Mouse (Mus musculus): ENCODE measurements around the gene Hpcal4. TPM values are rescaled to one million over a fixed set of nuclear protein-coding genes. Genes with fewer than 3 reads are reported as not detected.
"Not testable (repeated sequence)": the region's sequence is repeated elsewhere in the genome, so short reads cannot be mapped to it uniquely, and the experiment has no call there.

Gene Hpcal4
- polyA plus RNA-seq (2015; fragmentation: Nextera tagmentation; extraction: Ambion mirVana) = 1.6 and 1.7 TPM in 2 replicates

DNA sequence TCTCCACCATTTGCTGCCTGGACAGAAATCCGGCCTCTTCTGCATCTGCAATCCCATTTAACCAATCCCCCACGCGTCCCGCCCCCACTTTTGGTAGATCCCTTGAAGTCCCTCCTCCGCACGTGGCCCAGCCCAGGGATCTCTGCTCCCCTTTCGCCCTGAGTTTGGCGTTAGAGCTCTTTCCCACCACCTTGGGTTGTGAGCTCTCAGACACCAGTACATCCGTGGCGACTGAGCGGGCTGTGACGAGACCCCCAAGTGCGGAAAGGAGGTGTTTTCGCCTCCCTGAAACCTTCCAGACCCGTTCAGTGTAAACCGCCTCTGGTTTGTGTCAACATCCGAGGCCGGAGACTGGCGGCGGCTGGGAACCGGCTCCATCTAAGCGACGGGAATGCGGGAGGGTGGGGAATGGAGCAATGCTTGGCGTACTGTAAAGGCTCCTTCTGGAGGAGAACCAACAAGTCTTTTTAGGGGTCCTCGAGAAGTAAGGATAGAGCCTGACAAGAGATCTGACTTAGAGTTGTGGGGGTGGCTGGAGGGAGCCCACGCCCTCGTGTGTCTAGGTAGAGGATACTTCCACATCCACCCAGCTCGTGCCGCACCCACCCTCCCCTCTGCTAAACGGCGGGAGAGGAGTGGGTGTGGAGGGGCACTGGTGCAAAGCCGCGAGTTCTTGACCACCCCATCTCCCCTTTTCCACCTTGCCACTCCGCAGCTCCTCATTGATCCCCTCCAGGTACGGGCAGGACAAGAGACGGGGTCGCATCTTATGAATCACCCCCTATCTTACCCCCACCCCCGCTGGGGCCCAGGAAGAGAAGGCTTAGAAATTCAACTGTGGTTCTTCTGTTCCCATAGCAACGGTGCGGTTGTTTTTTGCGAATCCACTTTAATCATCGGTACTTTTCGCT, at the start of gene Hpcal4:
Hpcal4 (plus strand) TSS at position 900 of the 911 bp plus-strand sequence.
- peak; percentile 35 for ATAC-seq (ENCODE audit: extremely low read depth, insufficient number of reproducible peaks, low FRiP score, low TSS enrichment)
- Histone ChIP-seq H3K4me3 (peak within 1 kb of the TSS; percentile 56), H3K4me1 (peaks cover 19% of the 10 kb centered on the region), H3K36me3 (no peaks in the 10 kb centered on the region), H3K27ac (replicated peaks) (no peak within 1 kb of the TSS), H3K9ac (peak within 1 kb of the TSS; percentile 71), H3K9me3 (peaks cover 3% of the 10 kb centered on the region; the same call in 1 of the 2 replicates), H3K4me2 (peak within 1 kb of the TSS; percentile 84), H3K27me3 (replicated peaks) (peaks cover 100% of the 10 kb centered on the region)
- WGBS = under 1% methylated on average over 44 of the region's 44 CpGs

DNA sequence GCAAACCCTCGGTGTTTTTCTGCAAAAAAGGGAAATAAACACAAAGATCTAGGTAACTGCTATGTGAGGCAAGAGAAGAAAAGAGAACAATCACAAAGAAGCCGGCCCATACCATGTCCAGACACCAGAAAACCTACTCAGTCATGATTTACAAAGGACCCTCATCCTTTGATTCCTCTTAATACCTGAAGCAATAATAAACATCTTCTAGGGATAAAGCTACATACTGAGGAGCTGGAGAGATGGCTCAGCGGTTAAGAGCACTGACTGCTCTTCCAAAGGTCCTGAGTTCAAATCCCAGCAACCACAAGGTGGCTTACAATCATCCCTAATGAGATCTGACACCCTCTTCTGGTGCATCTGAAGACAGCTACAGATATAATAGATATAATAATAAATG, 45.5 kb upstream of the Hpcal4 start:
- Histone ChIP-seq H3K9me3 (no peaks in the 10 kb centered on the region), H3K27me3 (replicated peaks) (peaks cover 6% of the 10 kb centered on the region; the same call in 1 of the 2 replicates), H3K4me1 (peaks cover 24% of the 10 kb centered on the region), H3K36me3 (peaks cover 48% of the 10 kb centered on the region), H3K4me3 (no peak overlapping the region), H3K27ac (replicated peaks) (no peak overlapping the region), H3K9ac (no peak overlapping the region), H3K4me2 (no peak overlapping the region)
- no peak for ATAC-seq (ENCODE audit: extremely low read depth, insufficient number of reproducible peaks, low FRiP score, low TSS enrichment)
- 85% methylated on average over 3 of the region's 3 CpGs for WGBS

DNA sequence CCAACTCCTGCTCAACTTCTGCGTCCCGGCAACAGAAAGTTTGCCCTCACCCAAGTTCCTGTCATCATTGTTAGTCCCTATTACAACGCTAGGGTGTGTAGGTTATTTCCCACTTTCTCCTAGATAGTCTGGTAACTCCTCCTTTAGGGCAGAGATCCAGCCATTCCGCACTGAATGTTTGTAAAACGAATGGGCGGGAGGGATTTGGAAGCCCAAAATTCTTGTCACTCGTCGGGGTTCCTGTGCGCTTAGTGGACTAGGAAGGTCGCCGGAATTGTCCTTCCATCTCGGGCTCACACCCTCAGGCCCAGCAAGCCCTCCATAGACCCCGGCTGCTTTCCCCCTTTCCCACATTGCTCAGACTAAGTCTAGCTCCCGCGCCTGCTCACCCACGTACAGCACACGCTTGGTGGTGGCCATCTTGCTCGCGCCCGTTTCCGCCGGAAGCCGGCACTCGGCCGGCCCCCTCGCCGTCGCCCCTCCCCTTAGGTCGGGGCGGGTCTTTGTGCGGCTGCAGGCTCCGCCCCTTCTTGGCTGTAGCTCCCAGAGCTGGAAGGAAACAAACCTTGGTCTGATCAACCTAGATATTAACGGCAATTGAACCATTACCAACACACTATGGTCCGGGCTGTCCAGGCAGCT, 43.4 kb upstream of the Hpcal4 start, which contains the start of gene Ppie:
Ppie (minus strand) TSS at position 439 of the 642 bp plus-strand sequence.
- H3K4me3 ChIP-seq = peak within 1 kb of the TSS; percentile 77
- peaks cover 24% of the 10 kb centered on the region for H3K4me1 ChIP-seq
- peak; percentile 85 for ATAC-seq (ENCODE audit: extremely low read depth, insufficient number of reproducible peaks, low FRiP score, low TSS enrichment)
- peaks cover 15% of the 10 kb centered on the region for H3K27me3 ChIP-seq (replicated peaks)
- H3K9me3 ChIP-seq = no peaks in the 10 kb centered on the region
- WGBS = under 1% methylated on average over 34 of the region's 34 CpGs
- peaks cover 29% of the 10 kb centered on the region for H3K36me3 ChIP-seq
- peak within 1 kb of the TSS; percentile 92 for H3K4me2 ChIP-seq
- H3K27ac ChIP-seq (replicated peaks) = peak within 1 kb of the TSS; percentile 90
- H3K9ac ChIP-seq = peak within 1 kb of the TSS; percentile 84

DNA sequence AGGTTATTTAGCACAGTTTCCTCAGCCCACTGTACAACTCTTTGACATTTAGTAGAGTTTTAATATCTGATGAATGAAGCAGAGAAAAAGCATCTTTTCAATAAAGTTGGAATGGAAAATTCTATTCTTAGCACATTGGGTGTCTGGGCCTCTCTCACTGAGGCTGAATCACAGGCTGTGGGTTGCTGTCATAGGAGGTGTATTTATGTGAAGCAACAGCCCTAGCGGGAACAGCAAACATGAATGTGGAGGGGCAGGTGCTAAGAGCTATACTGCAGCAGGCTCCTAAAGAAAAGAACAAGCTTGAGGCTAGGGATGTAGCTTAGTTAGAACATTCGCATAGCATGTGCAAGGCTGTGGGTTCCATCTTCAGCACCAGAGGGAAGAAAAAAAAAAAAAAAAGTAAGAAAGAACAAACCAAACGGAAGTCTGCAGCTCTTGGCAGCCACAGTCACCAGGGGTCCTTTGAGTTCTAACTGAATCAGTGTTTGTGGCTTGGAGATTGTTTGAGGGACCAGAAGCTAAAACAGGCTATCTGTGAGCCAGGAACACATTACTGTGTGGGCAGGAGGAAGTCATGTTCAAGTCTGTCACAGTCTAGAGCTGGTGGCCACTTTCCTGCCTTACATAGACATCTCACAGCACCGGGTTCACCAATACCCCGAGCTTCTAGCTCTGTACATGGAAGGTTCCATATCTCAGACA, 35.4 kb upstream of the Hpcal4 start:
- Histone ChIP-seq H3K4me1 (0 out of 2 replicates have a peak, but pooled peaks cover 4% of the 10 kb centered on the region), H3K27me3 (replicated peaks) (peaks cover 24% of the 10 kb centered on the region), H3K9me3 (no peaks in the 10 kb centered on the region), H3K27ac (replicated peaks) (no peak overlapping the region), H3K4me3 (no peak overlapping the region), H3K36me3 (no peaks in the 10 kb centered on the region), H3K9ac (no peak overlapping the region), H3K4me2 (no peak overlapping the region)
- ATAC-seq (ENCODE audit: extremely low read depth, insufficient number of reproducible peaks, low FRiP score, low TSS enrichment) = no peak
- WGBS = 74% methylated on average over 5 of the region's 5 CpGs

DNA sequence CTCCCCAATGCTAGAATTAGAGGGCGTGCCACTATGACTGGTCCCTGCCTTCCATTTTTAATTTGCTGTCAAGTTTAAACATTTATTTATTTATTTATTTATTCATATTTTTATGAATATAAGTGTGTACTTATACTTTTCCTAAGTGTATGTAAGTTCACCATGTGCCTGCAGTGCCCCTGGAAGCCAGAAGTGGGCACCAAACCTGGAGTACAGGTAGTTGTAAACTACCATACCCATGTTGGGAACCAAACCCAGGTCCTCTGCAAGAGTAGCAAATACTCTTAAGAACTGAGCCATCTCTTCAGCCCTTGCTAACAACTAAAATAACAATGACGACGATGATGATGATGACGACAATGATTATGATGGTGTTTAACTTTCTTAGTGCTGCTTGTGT, 31.0 kb upstream of the Hpcal4 start:
- 0 out of 2 replicates have a peak, but pooled peaks cover 4% of the 10 kb centered on the region for H3K4me1 ChIP-seq
- no peak overlapping the region for H3K27ac ChIP-seq (replicated peaks)
- WGBS = 73% methylated on average over 4 of the region's 4 CpGs
- H3K4me2 ChIP-seq = no peak overlapping the region
- no peak overlapping the region for H3K9ac ChIP-seq
- peaks cover 27% of the 10 kb centered on the region for H3K27me3 ChIP-seq (replicated peaks)
- no peak overlapping the region for H3K4me3 ChIP-seq
- H3K36me3 ChIP-seq = no peaks in the 10 kb centered on the region
- no peak for ATAC-seq (ENCODE audit: extremely low read depth, insufficient number of reproducible peaks, low FRiP score, low TSS enrichment)
- H3K9me3 ChIP-seq = no peaks in the 10 kb centered on the region

DNA sequence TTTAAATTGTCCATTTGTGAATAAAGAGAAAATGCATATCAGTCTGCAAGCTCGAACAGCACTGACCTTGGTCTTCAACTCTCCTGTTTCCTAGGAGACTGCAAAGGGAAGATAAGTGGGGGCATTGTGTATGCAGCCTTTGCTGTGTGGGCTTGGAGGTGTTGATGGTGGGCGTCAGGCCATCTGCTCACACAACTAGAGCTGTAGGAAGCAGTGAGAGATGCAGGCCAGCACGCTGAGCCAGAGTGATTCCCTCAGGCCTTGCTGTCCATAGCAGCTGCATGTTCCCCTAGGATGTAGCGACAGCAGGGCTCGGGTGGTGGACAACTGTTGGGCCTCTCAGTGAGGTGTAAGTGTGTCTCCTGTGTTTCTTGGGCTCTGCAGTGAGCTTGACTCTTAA, 30.1 kb upstream of the Hpcal4 start:
- ATAC-seq (ENCODE audit: extremely low read depth, insufficient number of reproducible peaks, low FRiP score, low TSS enrichment) = no peak
- Histone ChIP-seq H3K4me1 (no peaks in the 10 kb centered on the region), H3K36me3 (no peaks in the 10 kb centered on the region), H3K9me3 (no peaks in the 10 kb centered on the region), H3K4me2 (no peak overlapping the region), H3K9ac (no peak overlapping the region), H3K27ac (replicated peaks) (no peak overlapping the region), H3K4me3 (no peak overlapping the region), H3K27me3 (replicated peaks) (peaks cover 22% of the 10 kb centered on the region)
- WGBS = 28% methylated on average over 5 of the region's 5 CpGs

DNA sequence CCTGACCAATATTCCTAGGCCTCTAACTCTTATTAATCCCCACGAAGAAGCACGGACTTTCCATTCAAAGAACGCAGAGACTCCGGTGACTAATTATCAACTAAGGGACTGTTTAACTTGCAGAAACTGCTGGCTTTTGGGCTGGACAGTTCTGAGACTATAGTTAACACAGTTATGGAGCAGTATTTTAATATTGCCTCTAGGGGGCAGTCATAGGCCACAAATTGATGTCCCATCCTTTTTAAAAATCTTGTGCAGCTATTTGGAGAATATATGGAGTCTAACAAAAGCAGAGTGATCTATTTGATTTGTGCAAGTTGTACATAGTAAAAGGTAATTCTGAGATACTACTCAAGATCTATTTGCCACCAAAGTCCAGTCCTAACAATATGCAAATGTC, 28.0 kb upstream of the Hpcal4 start:
- no peak overlapping the region for H3K4me2 ChIP-seq
- H3K27me3 ChIP-seq (replicated peaks) = peaks cover 24% of the 10 kb centered on the region
- ATAC-seq (ENCODE audit: extremely low read depth, insufficient number of reproducible peaks, low FRiP score, low TSS enrichment) = no peak
- H3K27ac ChIP-seq (replicated peaks) = no peak overlapping the region
- no peak overlapping the region for H3K4me3 ChIP-seq
- H3K4me1 ChIP-seq = no peaks in the 10 kb centered on the region
- H3K36me3 ChIP-seq = no peaks in the 10 kb centered on the region
- WGBS = 16% methylated on average over 4 of the region's 4 CpGs
- H3K9ac ChIP-seq = no peak overlapping the region
- no peaks in the 10 kb centered on the region for H3K9me3 ChIP-seq

DNA sequence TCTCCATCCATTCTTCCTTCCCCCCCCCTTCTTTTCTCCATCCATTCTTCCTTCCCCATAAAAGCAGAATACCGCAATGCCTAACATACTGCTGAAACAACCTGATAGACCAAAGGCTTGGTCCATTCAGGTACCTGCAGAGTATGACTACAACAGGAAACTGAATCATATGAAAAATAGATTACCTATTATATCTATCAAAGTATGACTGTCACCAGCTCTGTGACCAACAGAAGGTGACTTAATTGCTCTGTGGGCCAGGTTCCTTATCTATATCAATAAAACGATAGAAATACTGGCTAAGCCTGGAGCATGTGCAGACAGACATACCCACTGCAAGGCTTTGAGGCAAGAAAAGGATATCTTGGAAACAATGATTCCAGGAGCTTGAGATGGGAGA, 27.6 kb upstream of the Hpcal4 start:
- peaks cover 28% of the 10 kb centered on the region for H3K27me3 ChIP-seq (replicated peaks)
- H3K27ac ChIP-seq (replicated peaks) = no peak overlapping the region
- H3K9ac ChIP-seq = no peak overlapping the region
- no peak overlapping the region for H3K4me3 ChIP-seq
- WGBS = 41% methylated on average over 2 of the region's 2 CpGs
- no peak overlapping the region for H3K4me2 ChIP-seq
- no peaks in the 10 kb centered on the region for H3K4me1 ChIP-seq
- no peaks in the 10 kb centered on the region for H3K9me3 ChIP-seq
- no peaks in the 10 kb centered on the region for H3K36me3 ChIP-seq
- no peak for ATAC-seq (ENCODE audit: extremely low read depth, insufficient number of reproducible peaks, low FRiP score, low TSS enrichment)

DNA sequence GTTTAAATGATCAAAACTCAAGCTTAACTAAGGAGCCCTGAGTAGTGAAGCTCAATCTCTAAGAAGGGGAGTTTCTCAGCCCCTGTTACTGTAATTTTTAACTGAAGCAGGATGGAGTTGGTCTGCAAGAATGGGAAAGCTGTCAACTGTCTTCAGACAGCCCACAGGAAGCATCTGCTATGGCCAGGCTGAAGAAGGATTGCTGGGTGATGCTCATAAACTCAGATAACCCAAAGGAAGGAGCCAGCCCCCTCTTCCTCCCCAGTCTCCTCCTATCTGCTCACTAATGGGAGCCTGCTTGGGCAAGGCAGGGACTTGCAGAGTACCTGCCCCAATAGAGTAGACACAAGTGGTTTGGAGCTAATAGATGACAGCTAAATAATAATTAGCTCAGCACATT, 27.2 kb upstream of the Hpcal4 start:
- peaks cover 32% of the 10 kb centered on the region for H3K27me3 ChIP-seq (replicated peaks)
- no peak for ATAC-seq (ENCODE audit: extremely low read depth, insufficient number of reproducible peaks, low FRiP score, low TSS enrichment)
- H3K4me3 ChIP-seq = no peak overlapping the region
- H3K27ac ChIP-seq (replicated peaks) = no peak overlapping the region
- no peak overlapping the region for H3K4me2 ChIP-seq
- no peaks in the 10 kb centered on the region for H3K9me3 ChIP-seq
- no peaks in the 10 kb centered on the region for H3K4me1 ChIP-seq
- H3K9ac ChIP-seq = no peak overlapping the region
- H3K36me3 ChIP-seq = no peaks in the 10 kb centered on the region

DNA sequence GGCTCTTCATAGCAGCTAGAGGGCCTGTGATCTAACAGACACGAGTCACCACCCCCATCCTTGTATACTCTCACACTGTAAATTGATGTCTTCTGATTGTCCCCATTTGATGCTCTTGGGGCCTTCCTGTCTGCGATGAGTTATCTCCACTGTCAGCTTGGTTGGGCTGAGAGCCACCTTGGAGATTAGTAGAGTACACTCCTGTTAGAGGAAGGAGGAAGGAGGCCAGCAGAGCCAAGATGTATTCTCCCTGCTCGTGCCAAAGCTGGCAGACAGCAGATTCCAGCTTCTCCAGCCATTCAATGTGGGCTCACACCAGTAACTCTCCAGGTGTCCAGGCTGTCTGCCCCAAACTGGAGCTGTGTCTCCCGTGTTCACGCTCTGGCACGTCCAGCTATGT, 22.5 kb upstream of the Hpcal4 start:
- peaks cover 24% of the 10 kb centered on the region for H3K4me1 ChIP-seq
- H3K4me3 ChIP-seq = no peak overlapping the region
- no peak overlapping the region for H3K4me2 ChIP-seq
- no peaks in the 10 kb centered on the region for H3K9me3 ChIP-seq
- H3K9ac ChIP-seq = no peak overlapping the region
- no peak overlapping the region for H3K27ac ChIP-seq (replicated peaks)
- ATAC-seq (ENCODE audit: extremely low read depth, insufficient number of reproducible peaks, low FRiP score, low TSS enrichment) = no peak
- 72% methylated on average over 6 of the region's 6 CpGs for WGBS
- no peaks in the 10 kb centered on the region for H3K36me3 ChIP-seq
- peaks cover 37% of the 10 kb centered on the region for H3K27me3 ChIP-seq (replicated peaks)

DNA sequence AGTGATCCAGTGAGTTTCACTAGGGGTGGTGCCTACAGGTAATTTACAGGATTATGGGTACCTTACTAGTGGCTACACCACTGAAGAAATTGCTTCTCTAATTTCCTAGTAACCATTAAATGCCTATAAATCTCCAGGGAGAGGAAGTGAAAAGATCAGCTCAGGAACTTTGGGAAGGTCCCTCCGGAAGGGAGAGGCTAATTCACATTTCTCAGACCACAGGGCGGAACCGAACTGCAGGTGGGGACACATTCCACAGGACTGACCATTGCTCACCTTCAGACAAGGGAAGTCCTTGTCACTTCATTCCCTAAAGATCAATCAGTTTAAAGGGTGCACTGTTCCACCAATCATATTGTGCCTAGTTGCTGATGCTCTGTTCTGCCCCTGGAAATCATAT, 21.8 kb upstream of the Hpcal4 start:
- H3K4me2 ChIP-seq; H3K9me3 ChIP-seq; ATAC-seq (ENCODE audit: extremely low read depth, insufficient number of reproducible peaks, low FRiP score, low TSS enrichment); H3K9ac ChIP-seq; H3K36me3 ChIP-seq; H3K27ac ChIP-seq (replicated peaks); H3K4me3 ChIP-seq: not testable (repeated sequence)
- H3K27me3 ChIP-seq (replicated peaks) = peaks cover 33% of the 10 kb centered on the region
- peaks cover 24% of the 10 kb centered on the region for H3K4me1 ChIP-seq
- 81% methylated on average over 3 of the region's 3 CpGs for WGBS
